Mouse (Mus musculus) liver, adult 2 months (tissue): ENCODE data around the gene Pigp. TPM values are rescaled to one million over a fixed set of nuclear protein-coding genes. Genes with fewer than 3 reads are reported as not detected.

Source experiments
- DNase-seq: peaks from one replicate; pipeline ENCODE4 v3.0.0-alpha.2; 2011; ENCODE audit warnings: low read depth, low spot score; ENCODE audit errors: extremely low read depth
- H3K27ac ChIP-seq: fragments of 200-500 bp; replicated peaks from 2 replicates; pipeline ENCODE4 v1.5.1; 2012; ENCODE audit warnings: low read depth, mild to moderate bottlenecking, control low read depth, inconsistent platforms, low read length; ENCODE audit not compliant: insufficient read depth
- H3K27me3 ChIP-seq: fragments of 200-500 bp; 2 replicates; pipeline ENCODE4 v1.6.1; 2012; ENCODE audit warnings: mild to moderate bottlenecking, moderate library complexity, low read length, inconsistent platforms; ENCODE audit not compliant: control insufficient read depth, insufficient read depth
- H3K36me3 ChIP-seq: fragments of 200-500 bp; 2 replicates; pipeline ENCODE4 v1.6.1; 2012; ENCODE audit warnings: low read length, inconsistent platforms; ENCODE audit not compliant: control insufficient read depth, insufficient read depth
- H3K4me1 ChIP-seq: fragments of 200-500 bp; 2 replicates; pipeline ENCODE4 v1.6.1; 2011; ENCODE audit warnings: low read length; ENCODE audit not compliant: control insufficient read depth, insufficient read depth
- H3K4me3 ChIP-seq: fragments of 200-500 bp; 2 replicates; pipeline ENCODE4 v1.5.1; 2011; ENCODE audit warnings: low read depth, mild to moderate bottlenecking, control low read depth, low read length, moderate library complexity; ENCODE audit not compliant: insufficient read depth
- H3K79me2 ChIP-seq: fragments of 200-500 bp; 2 replicates; pipeline ENCODE4 v1.6.1; 2012; ENCODE audit warnings: inconsistent platforms, mild to moderate bottlenecking, low read length, moderate library complexity; ENCODE audit not compliant: control insufficient read depth, insufficient read depth
- H3K9ac ChIP-seq: fragments of 200-500 bp; 2 replicates; pipeline ENCODE4 v1.6.1; 2012; ENCODE audit warnings: low read depth, mild to moderate bottlenecking, control low read depth, inconsistent platforms, low read length
- CTCF ChIP-seq: fragments of 200-500 bp; IDR thresholded peaks from 2 replicates; pipeline ENCODE4 v1.5.1; 2011; ENCODE audit warnings: low read depth, low read length, control low read depth
- POLR2A ChIP-seq: fragments of 200-500 bp; IDR thresholded peaks from 2 replicates; pipeline ENCODE4 v1.6.1; 2011; ENCODE audit warnings: low read length, control low read depth; ENCODE audit not compliant: insufficient read depth; ENCODE audit errors: extremely low read depth
- WGBS: fragments of 180-500 bp; shearing (Covaris S2); methylation state at CpG from one replicate; pipeline ENCODE4 v1.1.7; 2018; 5-methylcytosine and 5-hydroxymethylcytosine counted together
- polyA plus RNA-seq: library from polyadenylated mRNA; depleted of rRNA; stranded (reverse); fragments of >200 nt; gene quantifications from 2 replicates; pipeline ENCODE4 v1.2.3, GENCODE M21; 2012
- total RNA-seq: library from RNA; depleted of rRNA; stranded (reverse); fragments of >200 nt; gene quantifications from 2 replicates; pipeline ENCODE4 v1.2.3, GENCODE M21; 2014

The Pigp gene
- total and polyA plus RNA-seq, 2 experiments: 13.1 to 41.2 TPM

DNA sequence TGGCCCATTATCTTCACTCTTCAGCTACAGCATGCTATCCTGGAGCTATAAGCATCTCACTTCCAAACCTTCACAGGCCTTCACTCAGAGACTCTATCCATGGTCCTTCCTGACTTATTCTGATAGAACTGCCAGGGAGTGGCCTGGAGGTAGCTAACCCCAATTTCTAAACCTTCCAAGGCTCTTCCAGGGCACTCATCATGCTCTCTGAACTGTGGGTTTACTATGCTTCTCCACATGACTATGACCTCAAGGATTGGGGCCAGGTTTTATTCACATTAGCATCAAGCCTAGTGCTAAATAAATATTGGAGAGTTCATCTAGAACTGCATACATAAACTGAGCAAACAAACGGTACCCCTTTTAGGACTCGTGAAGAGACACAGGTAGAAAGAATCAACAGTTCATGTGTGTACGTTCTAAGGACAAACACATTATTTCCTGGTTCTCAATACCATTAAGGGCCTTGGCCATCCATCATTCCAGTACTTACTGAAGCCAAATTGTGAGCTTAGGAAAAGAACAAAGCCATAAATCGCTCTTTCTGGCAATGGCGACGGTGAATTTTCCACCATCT lies 2.0 kb downstream of the Pigp start:
- H3K9ac ChIP-seq: peak overlapping the region; percentile 91
- peak; percentile 48 for DNase-seq
- no peaks in the 10 kb centered on the region for H3K27me3 ChIP-seq
- peak overlapping the region; percentile 95 for H3K27ac ChIP-seq
- H3K36me3 ChIP-seq: 0 out of 2 replicates have a peak, but pooled peaks cover 2% of the 10 kb centered on the region
- peak overlapping the region; percentile 78 for H3K4me3 ChIP-seq
- H3K79me2 ChIP-seq: 0 out of 2 replicates have a peak, but pooled peaks cover 6% of the 10 kb centered on the region
- TF ChIP-seq POLR2A (no peak), CTCF (no peak)
- H3K4me1 ChIP-seq: peaks cover 9% of the 10 kb centered on the region; the same call in 1 of the 2 replicates
- 4% methylated on average over 6 of the region's 6 CpGs for WGBS

GRCm38 (mm10) chr16:94365435-94365834 lies 6.2 kb downstream of the Pigp start:
- 0 out of 2 replicates have a peak, but pooled peaks cover 2% of the 10 kb centered on the region for H3K36me3 ChIP-seq
- WGBS: 93% methylated on average over 3 of the region's 3 CpGs
- H3K27ac ChIP-seq: no peak overlapping the region
- H3K27me3 ChIP-seq: no peaks in the 10 kb centered on the region
- H3K4me3 ChIP-seq: no peak overlapping the region
- TF ChIP-seq CTCF: no peak
- no peak for TF ChIP-seq POLR2A
- no peaks in the 10 kb centered on the region for H3K79me2 ChIP-seq
- peaks cover 9% of the 10 kb centered on the region; the same call in 1 of the 2 replicates for H3K4me1 ChIP-seq
- no peak overlapping the region for H3K9ac ChIP-seq
- no peak for DNase-seq

DNA sequence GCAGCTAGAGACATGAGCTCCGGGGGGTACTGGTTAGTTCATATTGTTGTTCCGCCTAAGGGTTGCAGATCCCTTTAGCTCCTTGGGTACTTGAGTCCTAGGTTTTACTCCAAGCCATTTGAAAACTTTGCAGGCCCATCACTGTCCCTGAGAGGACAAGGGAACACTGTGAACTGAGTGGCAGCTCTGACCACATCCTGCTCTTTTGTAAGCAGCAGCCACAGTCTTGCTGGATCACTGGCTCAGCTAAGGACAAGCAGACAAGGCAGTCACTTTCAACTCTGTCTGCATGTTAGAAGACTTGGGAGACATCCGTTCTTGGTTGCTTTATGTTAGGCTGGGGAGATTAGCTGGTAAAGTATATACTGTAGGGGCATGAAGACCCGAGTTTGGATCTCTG lies 7.8 kb downstream of the Pigp start:
- DNase-seq: no peak

DNA sequence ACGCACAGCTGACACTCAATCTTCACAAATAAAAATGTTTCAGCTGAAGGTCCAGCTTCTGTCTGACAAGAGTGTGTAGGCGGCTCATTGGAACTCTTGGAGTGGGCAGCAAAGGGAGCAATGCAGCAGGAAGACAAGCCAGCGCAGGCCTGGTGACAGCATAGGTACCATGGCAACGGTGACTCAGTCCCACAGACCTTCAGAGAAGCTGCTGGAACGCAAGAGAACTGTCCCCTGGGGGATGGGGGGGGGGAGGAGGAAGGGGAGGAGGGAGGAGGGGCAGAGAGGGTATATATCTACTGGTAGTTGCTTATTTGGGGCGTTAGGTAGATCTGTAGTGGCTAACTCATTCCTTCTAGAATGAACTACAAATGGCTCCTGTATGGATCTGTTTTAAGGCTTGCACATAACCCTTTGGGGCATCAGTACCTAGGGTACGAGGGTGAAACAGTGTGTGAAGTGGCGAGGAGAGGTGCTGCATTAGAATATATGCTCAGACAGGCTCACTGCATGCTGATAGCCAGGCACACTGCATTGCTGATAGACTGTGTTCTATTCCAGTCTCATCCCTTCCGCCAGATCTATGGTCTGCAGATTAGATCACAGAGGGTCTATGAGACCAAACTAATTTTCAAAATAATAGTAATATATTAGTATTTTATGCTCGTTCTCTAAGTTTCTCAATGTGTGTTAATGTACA lies 9.3 kb downstream of the Pigp start:
- Histone ChIP-seq H3K4me1 (no peaks in the 10 kb centered on the region), H3K9ac (no peak overlapping the region), H3K79me2 (no peaks in the 10 kb centered on the region), H3K36me3 (0 out of 2 replicates have a peak, but pooled peaks cover 2% of the 10 kb centered on the region), H3K4me3 (no peak overlapping the region), H3K27me3 (no peaks in the 10 kb centered on the region), H3K27ac (no peak overlapping the region)
- WGBS: 68% methylated on average over 10 of the region's 10 CpGs
- no peak for TF ChIP-seq CTCF
- TF ChIP-seq POLR2A: no peak
- DNase-seq: no peak

More for the DNA sequence above, 7.8 kb downstream of the Pigp start:
- Histone ChIP-seq H3K27me3 (no peaks in the 10 kb centered on the region), H3K79me2 (no peaks in the 10 kb centered on the region), H3K27ac (no peak overlapping the region), H3K4me3 (no peak overlapping the region), H3K36me3 (0 out of 2 replicates have a peak, but pooled peaks cover 2% of the 10 kb centered on the region), H3K9ac (no peak overlapping the region), H3K4me1 (no peaks in the 10 kb centered on the region)
- TF ChIP-seq CTCF (no peak), POLR2A (no peak)
- WGBS: 90% methylated on average over 4 of the region's 4 CpGs

DNA sequence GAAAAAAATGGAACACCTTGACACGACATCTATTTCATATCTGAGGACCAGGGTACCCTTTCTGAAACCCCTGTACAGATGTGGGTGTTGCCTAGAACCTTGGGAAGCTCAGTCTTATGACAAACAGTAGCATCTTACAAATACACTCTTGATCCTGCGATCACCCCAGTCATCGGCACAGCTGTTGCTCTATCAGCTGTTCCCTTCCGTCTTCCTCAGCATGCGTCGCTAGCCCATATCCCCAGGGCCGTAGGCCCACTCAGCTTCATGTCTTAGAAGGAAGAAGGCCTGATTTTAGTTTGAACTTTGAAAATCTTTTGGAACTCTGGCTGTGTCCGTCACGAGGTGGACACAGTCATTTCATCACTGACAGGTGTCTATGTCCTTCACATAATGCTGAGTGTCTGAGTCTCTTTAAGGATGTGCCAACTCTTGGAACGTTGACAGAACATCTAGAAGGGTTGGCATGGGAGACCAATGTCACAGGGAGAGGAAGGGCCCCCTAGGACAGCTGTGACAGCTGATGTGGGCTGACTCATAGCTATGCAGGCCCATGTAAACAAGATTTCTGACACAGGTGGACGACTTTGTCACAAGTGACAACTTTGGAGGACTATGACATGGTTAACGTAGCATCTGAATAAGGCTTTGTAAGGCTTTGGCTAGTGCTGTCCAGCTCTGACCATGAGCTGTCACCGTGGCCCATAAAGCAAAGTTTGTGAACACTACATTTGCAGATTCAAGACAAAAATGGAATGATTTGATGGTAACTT lies 10.9 kb downstream of the Pigp start:
- TF ChIP-seq CTCF: no peak
- no peak for TF ChIP-seq POLR2A
- Histone ChIP-seq H3K36me3 (no peaks in the 10 kb centered on the region), H3K27me3 (no peaks in the 10 kb centered on the region; the same call in 1 of the 2 replicates), H3K4me3 (no peak overlapping the region), H3K4me1 (no peaks in the 10 kb centered on the region), H3K27ac (no peak overlapping the region), H3K9ac (no peak overlapping the region), H3K79me2 (no peaks in the 10 kb centered on the region)
- no peak for DNase-seq
- WGBS: 87% methylated on average over 13 of the region's 13 CpGs
